Mouse (Mus musculus) liver, embryonic 15.5 days (tissue): ENCODE data around the gene Ggt6. TPM values are rescaled to one million over a fixed set of nuclear protein-coding genes. Genes with fewer than 3 reads are reported as not detected.

Experiments used
- ATAC-seq: fragments of 200-750 bp; cut with Nextera tagmentation; 2 replicates; pipeline ENCODE4 v1.8.0; 2017; ENCODE audit warnings: moderate number of reproducible peaks, mild to moderate bottlenecking, moderate library complexity; ENCODE audit not compliant: insufficient read depth
- H3K27ac ChIP-seq: fragments of 300-500 bp; sonication (generic); replicated peaks from 2 replicates; pipeline ENCODE4 v1.5.1; 2015; ENCODE audit warnings: mild to moderate bottlenecking, inconsistent platforms
- H3K27me3 ChIP-seq: fragments of 300-500 bp; sonication (generic); 2 replicates; pipeline ENCODE4 v1.6.1; 2015; ENCODE audit warnings: mild to moderate bottlenecking, inconsistent platforms
- H3K36me3 ChIP-seq: fragments of 300-500 bp; sonication (generic); replicated peaks from 2 replicates; pipeline ENCODE4 v1.6.1; 2015; ENCODE audit warnings: moderate library complexity, mild to moderate bottlenecking, inconsistent platforms
- H3K4me1 ChIP-seq: fragments of 300-500 bp; sonication (generic); replicated peaks from 2 replicates; pipeline ENCODE4 v1.6.1; 2015; ENCODE audit warnings: inconsistent platforms
- H3K4me2 ChIP-seq: fragments of 300-500 bp; sonication (generic); 2 replicates; pipeline ENCODE4 v1.6.1; 2015; ENCODE audit warnings: moderate library complexity, mild to moderate bottlenecking, inconsistent platforms
- H3K4me3 ChIP-seq: fragments of 300-500 bp; sonication (generic); replicated peaks from 2 replicates; pipeline ENCODE4 v1.5.1; 2015; ENCODE audit warnings: mild to moderate bottlenecking, inconsistent platforms
- H3K9ac ChIP-seq: fragments of 300-500 bp; sonication (generic); 2 replicates; pipeline ENCODE4 v1.6.1; 2015; ENCODE audit warnings: moderate library complexity, mild to moderate bottlenecking, inconsistent platforms
- H3K9me3 ChIP-seq: fragments of 300-500 bp; sonication (generic); replicated peaks from 2 replicates; pipeline ENCODE4 v1.6.1; 2016; ENCODE audit warnings: inconsistent platforms
- WGBS: fragments of 180-500 bp; shearing (Covaris S2); methylation state at CpG from one replicate; pipeline ENCODE4 v1.1.7; 2015; ENCODE audit warnings: mixed read lengths; ENCODE audit not compliant: insufficient replicate concordance; 5-methylcytosine and 5-hydroxymethylcytosine counted together
- polyA plus RNA-seq: library from polyadenylated mRNA; unstranded; fragments of >200 nt; fragmentation: Nextera tagmentation; extraction: Ambion mirVana; gene quantifications from 2 replicates; pipeline ENCODE4 v1.2.1, GENCODE M21; 2015

Ggt6 gene
- polyA plus RNA-seq, 1 experiment from 2014 or later = 0.32 TPM

DNA sequence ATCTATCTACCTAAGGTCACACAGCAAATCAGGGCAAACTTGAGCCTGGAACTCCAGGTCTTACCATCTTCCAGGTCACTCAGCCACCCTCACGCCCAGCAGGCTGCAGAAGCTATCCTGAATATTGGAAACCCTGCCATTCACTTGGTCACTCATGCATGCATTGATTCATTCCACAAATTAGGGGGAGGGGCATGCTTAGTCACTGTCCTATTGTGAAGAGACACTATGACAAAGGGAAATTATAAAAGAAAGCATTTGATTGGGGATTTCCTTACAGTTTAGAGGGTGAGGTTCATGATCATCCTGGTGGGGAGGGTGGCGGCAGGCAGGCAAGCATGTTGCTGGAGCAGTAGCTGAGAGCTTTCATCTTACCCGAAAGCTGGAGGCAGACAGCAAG lies 29.5 kb downstream of the Ggt6 start:
- Histone ChIP-seq H3K27me3 (no peaks in the 10 kb centered on the region), H3K4me1 (peaks cover 58% of the 10 kb centered on the region), H3K36me3 (peaks cover 14% of the 10 kb centered on the region; the same call in 1 of the 2 replicates), H3K27ac (no peak overlapping the region), H3K9ac (no peak overlapping the region), H3K9me3 (no peaks in the 10 kb centered on the region), H3K4me3 (no peak overlapping the region), H3K4me2 (no peak overlapping the region)
- ATAC-seq = no peak
- 65% methylated on average over 3 of the region's 3 CpGs for WGBS

DNA sequence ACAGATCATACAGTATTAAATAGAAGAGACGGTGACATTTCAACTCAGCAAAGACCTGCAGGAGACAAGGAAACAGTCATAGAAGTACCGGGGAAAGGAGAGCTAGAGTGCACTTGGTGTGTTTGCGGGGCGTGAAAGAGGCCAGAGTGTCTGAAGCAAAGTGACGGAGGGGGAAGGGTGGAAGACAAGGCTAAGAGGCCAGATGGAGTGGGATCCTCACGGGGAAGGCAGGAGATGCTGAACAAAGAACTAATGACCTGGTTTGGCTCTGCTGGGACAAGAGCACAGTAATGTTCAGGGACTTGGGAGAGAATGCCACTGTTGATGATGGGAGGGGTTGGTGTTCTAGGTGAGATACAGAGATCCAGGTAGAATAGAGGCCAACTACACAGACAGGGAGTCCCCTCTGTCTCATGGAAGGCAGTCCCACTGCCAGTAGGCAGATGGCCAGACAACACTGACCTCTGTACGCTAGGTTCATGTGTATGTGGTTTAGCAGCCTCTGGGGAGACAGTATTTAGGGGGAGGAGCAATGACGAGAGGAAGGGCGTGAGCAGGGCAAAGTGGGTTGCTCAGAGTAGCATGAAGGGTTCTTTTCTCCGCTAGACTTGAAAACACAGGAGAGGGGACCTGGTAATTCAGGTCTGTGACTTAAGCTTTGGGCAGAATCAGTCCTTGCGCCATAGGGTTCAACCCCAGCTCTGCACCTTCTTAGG lies 30.8 kb downstream of the Ggt6 start:
- no peaks in the 10 kb centered on the region for H3K27me3 ChIP-seq
- peak overlapping the region; percentile 65 for H3K27ac ChIP-seq
- WGBS = 51% methylated on average over 11 of the region's 11 CpGs
- no peak overlapping the region for H3K9ac ChIP-seq
- H3K4me2 ChIP-seq = peak overlapping the region; percentile 49
- H3K4me3 ChIP-seq = no peak overlapping the region
- H3K4me1 ChIP-seq = peaks cover 66% of the 10 kb centered on the region
- ATAC-seq = peak; percentile 43
- H3K36me3 ChIP-seq = peaks cover 7% of the 10 kb centered on the region; the same call in 1 of the 2 replicates
- H3K9me3 ChIP-seq = no peaks in the 10 kb centered on the region

DNA sequence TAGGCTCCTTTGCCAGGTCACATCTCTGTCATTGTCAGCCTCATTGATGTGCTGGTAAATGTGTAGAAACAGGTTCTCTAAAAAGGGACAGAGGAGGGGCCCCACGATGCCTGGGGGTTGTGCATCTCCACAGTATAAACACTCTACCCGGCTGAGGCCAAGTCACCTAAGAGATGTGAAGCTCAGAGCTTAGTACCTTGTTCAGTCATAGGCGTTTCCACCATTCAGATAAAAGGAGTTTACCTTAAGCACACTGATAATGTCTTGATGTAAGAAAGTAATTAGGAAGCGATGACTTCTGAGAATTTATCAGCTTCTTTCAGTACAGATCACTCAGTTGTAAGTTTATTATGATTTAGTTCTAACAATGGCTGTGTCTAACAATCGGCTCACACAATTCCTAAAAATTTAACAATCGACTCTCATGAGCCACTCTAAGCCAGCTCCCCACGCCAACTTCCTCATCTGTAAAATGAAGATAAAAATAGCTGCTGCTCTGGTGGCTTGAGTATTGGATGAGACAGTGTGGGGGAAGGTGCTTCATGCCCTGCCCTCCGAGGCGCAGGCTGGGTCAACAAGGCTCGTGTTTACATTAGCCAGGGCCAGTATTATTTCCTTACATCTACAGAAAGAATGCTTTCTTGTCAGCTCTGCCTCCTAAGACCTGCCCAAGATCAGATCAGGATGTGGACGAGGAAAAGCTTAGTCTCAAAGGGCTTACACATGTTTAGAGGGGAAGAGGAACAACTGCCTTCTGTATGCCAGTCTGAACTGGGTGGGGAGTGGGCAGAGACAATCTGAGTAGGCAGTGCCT lies 31.6 kb downstream of the Ggt6 start:
- Histone ChIP-seq H3K36me3 (0 out of 2 replicates have a peak, but pooled peaks cover 3% of the 10 kb centered on the region), H3K27me3 (no peaks in the 10 kb centered on the region), H3K4me1 (peaks cover 70% of the 10 kb centered on the region), H3K4me2 (peak overlapping the region; percentile 49), H3K9me3 (no peaks in the 10 kb centered on the region), H3K9ac (no peak overlapping the region), H3K27ac (peak overlapping the region; percentile 65), H3K4me3 (no peak overlapping the region)
- WGBS = 2% methylated on average over 11 of the region's 11 CpGs
- peak; percentile 65 for ATAC-seq

DNA sequence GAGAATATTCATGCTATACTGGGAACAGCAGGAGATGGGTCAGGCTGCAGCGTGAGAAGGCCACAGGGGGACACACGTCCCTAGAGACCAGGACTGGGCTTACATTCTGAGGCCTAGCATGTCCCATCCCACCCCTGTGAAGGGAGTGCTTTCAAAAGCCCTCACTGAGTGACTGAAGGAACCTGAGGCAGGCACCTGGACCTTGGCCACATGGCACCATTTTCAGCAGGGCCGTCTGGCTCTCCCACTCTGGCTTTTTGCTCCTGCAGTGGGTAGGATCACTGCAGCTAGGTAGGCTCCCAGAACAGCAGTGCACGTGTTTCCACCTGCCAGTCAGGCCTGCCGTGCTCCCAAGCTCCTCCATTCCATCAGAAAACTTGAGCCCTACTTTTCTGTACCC lies 33.2 kb downstream of the Ggt6 start:
- Histone ChIP-seq H3K27ac (peak overlapping the region; percentile 45; the same call in 1 of the 2 replicates), H3K27me3 (no peaks in the 10 kb centered on the region), H3K4me3 (no peak overlapping the region), H3K9ac (no peak overlapping the region), H3K4me2 (no peak overlapping the region), H3K9me3 (no peaks in the 10 kb centered on the region), H3K4me1 (peaks cover 74% of the 10 kb centered on the region), H3K36me3 (no peaks in the 10 kb centered on the region)
- ATAC-seq = no peak
- 57% methylated on average over 5 of the region's 5 CpGs for WGBS

DNA sequence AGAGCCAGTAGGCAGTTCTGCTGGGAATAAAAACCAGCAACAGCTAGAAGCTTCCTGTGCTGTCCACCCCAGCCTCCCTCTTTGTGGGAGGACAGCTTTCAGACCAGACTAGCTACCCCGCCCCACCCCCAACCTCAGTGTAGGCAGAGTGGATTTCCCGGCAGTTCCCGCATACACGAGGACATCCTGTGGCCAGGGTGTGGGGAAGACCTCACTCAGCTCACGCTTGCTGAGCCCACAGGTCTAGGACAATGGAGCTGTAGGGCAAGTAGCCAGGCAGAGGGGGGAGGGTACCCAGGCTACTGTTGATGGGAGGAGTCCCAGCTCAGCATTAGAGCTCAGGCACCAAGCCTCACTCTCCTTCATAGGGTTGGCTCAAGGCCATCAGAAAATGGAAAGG lies 33.9 kb downstream of the Ggt6 start:
- 31% methylated on average over 5 of the region's 5 CpGs for WGBS
- Histone ChIP-seq H3K27ac (peak overlapping the region; percentile 33; the same call in 1 of the 2 replicates), H3K4me3 (no peak overlapping the region), H3K9ac (no peak overlapping the region), H3K9me3 (no peaks in the 10 kb centered on the region), H3K4me1 (peaks cover 81% of the 10 kb centered on the region), H3K4me2 (no peak overlapping the region), H3K36me3 (no peaks in the 10 kb centered on the region), H3K27me3 (no peaks in the 10 kb centered on the region)
- peak; percentile 30 for ATAC-seq

DNA sequence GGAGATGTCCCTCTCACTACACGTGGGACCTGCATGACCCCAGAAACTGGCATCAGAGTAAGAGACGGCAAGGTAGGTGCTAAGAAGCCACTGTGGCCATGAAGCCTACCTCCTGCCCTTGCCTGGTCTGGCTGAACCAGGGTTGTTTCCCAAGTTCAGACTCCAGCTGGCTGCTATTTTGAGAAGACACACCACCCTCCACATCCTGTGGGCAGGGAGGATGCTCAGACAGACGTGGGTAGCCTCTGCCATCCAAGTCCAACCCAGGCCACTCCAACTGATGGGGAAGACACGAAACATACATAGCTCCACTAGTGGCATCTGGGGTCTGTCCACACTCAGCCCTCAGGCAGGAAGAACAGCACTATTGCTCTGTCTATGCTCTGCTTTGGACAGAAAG lies 34.7 kb downstream of the Ggt6 start:
- Histone ChIP-seq H3K27me3 (no peaks in the 10 kb centered on the region), H3K4me2 (no peak overlapping the region), H3K9ac (no peak overlapping the region), H3K9me3 (no peaks in the 10 kb centered on the region), H3K27ac (peak overlapping the region; percentile 31; the same call in 1 of the 2 replicates), H3K36me3 (no peaks in the 10 kb centered on the region), H3K4me1 (peaks cover 88% of the 10 kb centered on the region), H3K4me3 (no peak overlapping the region)
- no peak for ATAC-seq
- 42% methylated on average over 4 of the region's 4 CpGs for WGBS

DNA sequence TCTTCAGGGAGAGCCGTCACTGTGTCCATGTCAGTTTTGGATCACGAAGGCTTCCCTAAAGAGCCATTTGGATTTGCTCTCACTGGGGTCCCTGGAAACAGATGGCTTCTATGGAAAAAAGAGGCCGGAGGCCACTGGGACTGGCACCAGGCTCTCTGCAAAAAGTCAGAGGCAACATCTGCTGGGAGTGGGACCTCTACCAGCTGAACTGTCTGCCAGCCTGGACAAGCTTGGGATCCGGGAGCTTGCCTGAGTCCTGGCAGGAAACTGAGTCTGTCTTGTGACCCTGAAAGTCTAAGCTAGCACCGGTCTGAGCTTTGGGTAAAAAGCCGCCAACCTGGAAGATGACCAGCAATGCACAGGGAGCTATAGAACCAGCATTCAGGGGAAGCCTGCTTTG lies 36.1 kb downstream of the Ggt6 start:
- no peak overlapping the region for H3K4me3 ChIP-seq
- no peaks in the 10 kb centered on the region for H3K36me3 ChIP-seq
- H3K9ac ChIP-seq = no peak overlapping the region
- ATAC-seq = no peak
- H3K4me1 ChIP-seq = peaks cover 90% of the 10 kb centered on the region
- no peak overlapping the region for H3K4me2 ChIP-seq
- WGBS = 78% methylated on average over 6 of the region's 6 CpGs
- H3K27me3 ChIP-seq = no peaks in the 10 kb centered on the region
- no peak overlapping the region for H3K27ac ChIP-seq
- no peaks in the 10 kb centered on the region for H3K9me3 ChIP-seq

DNA sequence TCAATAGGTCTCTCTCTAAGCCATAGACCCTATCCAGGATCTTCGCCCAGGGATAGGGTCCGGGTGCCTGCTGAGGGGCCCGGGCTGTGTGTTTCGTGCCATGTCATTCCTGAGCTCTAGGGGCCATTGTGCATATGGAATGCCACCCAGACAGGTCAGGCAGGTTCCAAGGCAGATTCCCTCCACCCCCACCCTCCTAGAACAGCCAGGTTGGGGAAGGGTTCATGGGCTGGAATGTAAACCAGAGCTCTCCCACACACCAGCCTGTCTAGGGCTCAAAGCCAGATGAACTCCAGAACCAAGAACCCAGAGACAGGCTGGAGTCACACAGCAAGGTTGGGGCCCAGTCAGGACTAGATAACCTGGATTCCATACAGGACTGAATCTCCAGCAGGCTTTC lies 38.2 kb downstream of the Ggt6 start:
- Histone ChIP-seq H3K27me3 (no peaks in the 10 kb centered on the region), H3K9me3 (no peaks in the 10 kb centered on the region), H3K4me3 (no peak overlapping the region), H3K36me3 (no peaks in the 10 kb centered on the region), H3K4me2 (no peak overlapping the region), H3K27ac (no peak overlapping the region), H3K9ac (no peak overlapping the region), H3K4me1 (peaks cover 87% of the 10 kb centered on the region)
- 68% methylated on average over 4 of the region's 4 CpGs for WGBS
- no peak for ATAC-seq

DNA sequence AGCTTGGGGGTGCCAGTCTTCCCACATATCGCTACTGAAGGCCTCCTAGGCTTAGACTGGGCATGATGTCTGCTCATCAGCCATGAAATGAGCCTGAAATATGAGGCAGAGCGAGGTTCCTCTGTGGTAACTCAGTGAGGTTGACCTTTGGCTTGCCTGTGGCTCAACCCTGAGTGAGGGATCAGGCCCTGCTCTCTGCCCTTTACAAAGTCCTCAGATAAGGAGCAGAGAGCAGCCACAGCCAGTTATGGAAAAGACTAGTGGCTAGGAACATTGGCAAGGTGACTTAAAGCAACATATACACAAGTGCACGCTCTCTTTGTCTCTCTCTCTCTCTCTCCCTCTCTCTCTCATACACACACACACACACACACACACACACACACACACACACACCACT lies 39.6 kb downstream of the Ggt6 start:
- ATAC-seq = peak; percentile 69
- H3K4me3 ChIP-seq = no peak overlapping the region

DNA sequence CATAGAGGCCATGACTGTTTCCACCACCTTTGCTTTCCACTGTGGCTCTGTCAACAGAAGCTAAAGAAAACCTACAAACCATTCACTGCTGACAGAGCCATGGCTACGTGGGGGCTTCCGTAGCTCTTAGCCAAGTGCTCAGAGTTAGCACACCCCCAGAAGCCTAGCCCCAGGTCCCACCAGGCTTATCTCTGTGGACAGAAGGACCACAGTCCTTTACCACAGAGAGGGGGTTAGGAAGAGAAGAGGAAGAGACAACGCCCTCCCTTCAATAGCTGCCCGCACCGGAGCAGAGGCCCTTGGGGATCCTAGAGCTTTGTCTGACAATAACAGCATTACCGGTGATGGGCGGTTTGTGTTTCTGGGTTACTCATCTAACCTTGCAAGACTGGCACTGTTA lies 40.1 kb downstream of the Ggt6 start:
- Histone ChIP-seq H3K9ac (no peak overlapping the region), H3K4me2 (peak overlapping the region; percentile 30), H3K4me1 (peaks cover 85% of the 10 kb centered on the region), H3K9me3 (no peaks in the 10 kb centered on the region), H3K27ac (peak overlapping the region; percentile 78), H3K27me3 (no peaks in the 10 kb centered on the region), H3K4me3 (no peak overlapping the region), H3K36me3 (no peaks in the 10 kb centered on the region)
- 12% methylated on average over 7 of the region's 7 CpGs for WGBS
- ATAC-seq = peak; percentile 47

More for the DNA sequence above, 39.6 kb downstream of the Ggt6 start:
- WGBS = 41% methylated on average over 3 of the region's 3 CpGs
- peak overlapping the region; percentile 32; the same call in 1 of the 2 replicates for H3K4me2 ChIP-seq
- H3K27ac ChIP-seq = peak overlapping the region; percentile 78
- H3K9ac ChIP-seq = no peak overlapping the region
- H3K4me1 ChIP-seq = peaks cover 86% of the 10 kb centered on the region
- no peaks in the 10 kb centered on the region for H3K27me3 ChIP-seq
- no peaks in the 10 kb centered on the region for H3K36me3 ChIP-seq
- H3K9me3 ChIP-seq = no peaks in the 10 kb centered on the region

DNA sequence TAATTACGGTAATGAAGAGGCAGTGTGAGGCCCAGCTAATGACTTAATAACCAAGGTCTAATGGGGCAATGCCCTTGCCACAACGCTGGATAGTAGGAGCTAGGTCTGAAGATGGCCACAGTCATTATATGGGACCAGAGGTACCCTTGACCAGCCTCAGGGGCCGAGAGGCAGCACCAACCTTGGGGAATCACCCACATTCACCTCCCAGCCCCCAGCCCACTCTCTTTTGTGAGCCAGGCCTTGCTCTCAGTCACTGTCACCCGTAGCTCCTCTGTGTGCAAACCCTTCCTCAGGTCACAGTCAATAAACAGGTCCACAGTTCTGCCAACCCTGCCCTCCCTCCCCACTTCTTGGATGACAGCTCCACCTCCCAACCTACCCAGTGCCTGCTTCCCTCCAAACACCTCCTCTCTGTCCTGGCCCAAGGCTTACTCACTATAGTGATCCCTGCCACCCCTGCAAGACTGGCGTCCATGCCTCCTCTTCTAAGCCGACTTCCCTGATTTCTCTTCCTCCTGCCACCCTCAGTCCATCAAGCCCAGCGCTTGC lies 40.8 kb downstream of the Ggt6 start:
- WGBS = 24% methylated on average over 7 of the region's 7 CpGs
- peaks cover 86% of the 10 kb centered on the region for H3K4me1 ChIP-seq
- no peak for ATAC-seq

More for the DNA sequence above, 40.8 kb downstream of the Ggt6 start:
- no peak overlapping the region for H3K9ac ChIP-seq
- no peak overlapping the region for H3K27ac ChIP-seq
- peak overlapping the region; percentile 30 for H3K4me2 ChIP-seq
- no peaks in the 10 kb centered on the region for H3K9me3 ChIP-seq
- no peak overlapping the region for H3K4me3 ChIP-seq
- no peaks in the 10 kb centered on the region for H3K36me3 ChIP-seq
- H3K27me3 ChIP-seq = no peaks in the 10 kb centered on the region
